Mouse (Mus musculus) midbrain, embryonic 10.5 days (tissue): ENCODE measurements around the gene Zfp655. TPM values are rescaled to one million over a fixed set of nuclear protein-coding genes. Genes with fewer than 3 reads are reported as not detected.

Source experiments
- DNase-seq: peaks from one replicate; pipeline ENCODE4 v3.0.0-alpha.2; 2017; ENCODE audit warnings: low spot score
- H3K27ac ChIP-seq: fragments of 300-500 bp; sonication (generic); replicated peaks from 2 replicates; pipeline ENCODE4 v1.5.1; 2016; ENCODE audit warnings: mild to moderate bottlenecking
- H3K27me3 ChIP-seq: fragments of 300-500 bp; sonication (generic); 2 replicates; pipeline ENCODE4 v1.6.1; 2016; ENCODE audit warnings: low read depth, mild to moderate bottlenecking; ENCODE audit not compliant: poor library complexity, severe bottlenecking
- H3K36me3 ChIP-seq: fragments of 300-500 bp; sonication (generic); 2 replicates; pipeline ENCODE4 v1.6.1; 2016; ENCODE audit warnings: mild to moderate bottlenecking, moderate library complexity
- H3K4me1 ChIP-seq: fragments of 300-500 bp; sonication (generic); 2 replicates; pipeline ENCODE4 v1.6.1; 2016
- H3K4me3 ChIP-seq: fragments of 300-500 bp; sonication (generic); 2 replicates; pipeline ENCODE4 v1.5.1; 2016; ENCODE audit warnings: mild to moderate bottlenecking, moderate library complexity
- H3K9me3 ChIP-seq: fragments of 300-500 bp; sonication (generic); replicated peaks from 2 replicates; pipeline ENCODE4 v1.6.1; 2016; ENCODE audit warnings: mild to moderate bottlenecking
- WGBS: fragments of 180-500 bp; shearing (Covaris S2); methylation state at CpG from one replicate; pipeline ENCODE4 v1.1.7; 2016; 5-methylcytosine and 5-hydroxymethylcytosine counted together
- polyA plus RNA-seq: library from polyadenylated mRNA; unstranded; fragments of >200 nt; fragmentation: Nextera tagmentation; extraction: Ambion mirVana; gene quantifications from 2 replicates; pipeline ENCODE4 v1.2.1, GENCODE M21; 2016

Zfp655 gene
- polyA plus RNA-seq, result 33.5 and 39.0 TPM in 2 replicates

DNA sequence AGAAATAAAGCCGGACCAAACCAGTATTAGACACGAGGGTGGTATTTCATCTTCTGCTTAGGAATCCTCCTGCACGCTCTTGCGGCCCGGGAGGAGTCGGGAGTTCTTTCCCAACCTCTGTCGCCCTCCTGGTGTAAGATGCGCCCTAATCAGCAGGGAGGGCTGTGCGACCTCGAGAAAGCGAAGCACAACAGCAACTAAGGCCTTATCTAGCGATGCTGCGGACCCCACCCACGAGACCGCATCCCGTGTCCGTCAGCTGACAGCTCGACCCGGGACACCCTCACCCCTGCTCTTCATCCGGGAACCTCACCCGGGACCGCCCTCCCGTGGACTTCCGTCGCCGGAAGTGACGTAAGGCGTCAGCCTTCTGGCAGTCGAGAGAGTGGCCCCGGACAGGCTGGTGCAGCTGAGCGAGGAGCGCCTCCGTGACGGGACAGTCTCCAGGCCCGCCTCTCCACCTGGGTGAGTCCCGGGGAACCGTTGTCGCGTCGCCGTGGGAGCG lies at the start of gene Zfp655:
Gene Zfp655 (plus strand): TSS at position 349 of the 505 bp plus-strand sequence.
- Histone ChIP-seq H3K9me3 (no peaks in the 10 kb centered on the region), H3K27me3 (no peaks in the 10 kb centered on the region), H3K27ac (peak within 1 kb of the TSS; percentile 90), H3K4me1 (peaks cover 18% of the 10 kb centered on the region), H3K36me3 (peaks cover 33% of the 10 kb centered on the region), H3K4me3 (peak within 1 kb of the TSS; percentile 89)
- WGBS, result under 1% methylated on average over 42 of the region's 42 CpGs
- DNase-seq, result peak; percentile 96

DNA sequence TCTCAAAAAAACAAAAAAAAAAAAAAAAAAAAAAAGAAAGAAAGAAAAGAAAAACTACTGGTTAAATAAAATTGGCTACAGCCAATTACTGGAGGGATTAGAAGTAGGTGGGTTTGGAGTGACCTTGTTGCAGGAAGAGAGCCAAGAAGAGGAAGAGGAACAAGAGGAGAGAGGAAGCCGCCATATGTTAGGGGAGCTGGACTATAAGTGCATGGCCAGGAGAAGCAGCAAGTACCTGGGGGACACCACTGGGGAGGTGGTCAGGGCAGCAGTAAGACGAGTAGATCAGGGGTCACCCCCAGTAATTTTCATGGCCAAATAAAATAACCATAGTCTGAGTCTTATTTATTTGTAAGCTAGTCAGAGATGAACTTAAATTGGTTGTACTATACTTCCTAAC lies 46.3 kb upstream of the Zfp655 start:
- no peak for DNase-seq
- H3K27ac ChIP-seq, result no peak overlapping the region
- WGBS, result 92% methylated on average over 2 of the region's 2 CpGs
- peaks cover 92% of the 10 kb centered on the region for H3K36me3 ChIP-seq
- H3K4me1 ChIP-seq, result peaks cover 12% of the 10 kb centered on the region
- no peak overlapping the region for H3K4me3 ChIP-seq
- H3K9me3 ChIP-seq, result no peaks in the 10 kb centered on the region
- H3K27me3 ChIP-seq, result no peaks in the 10 kb centered on the region

GRCm38 (mm10) chr5:145189416-145189815 lies 42.1 kb upstream of the Zfp655 start:
- DNase-seq, result no peak
- peaks cover 57% of the 10 kb centered on the region for H3K36me3 ChIP-seq
- H3K4me1 ChIP-seq, result peaks cover 24% of the 10 kb centered on the region
- no peaks in the 10 kb centered on the region for H3K9me3 ChIP-seq
- peak overlapping the region; percentile 91; the same call in 1 of the 2 replicates for H3K4me3 ChIP-seq
- WGBS, result 92% methylated on average over 6 of the region's 6 CpGs
- no peaks in the 10 kb centered on the region for H3K27me3 ChIP-seq
- no peak overlapping the region for H3K27ac ChIP-seq

GRCm38 (mm10) chr5:145190373-145190772 lies 41.1 kb upstream of the Zfp655 start:
- H3K27me3 ChIP-seq, result no peaks in the 10 kb centered on the region
- no peaks in the 10 kb centered on the region for H3K9me3 ChIP-seq
- no peak for DNase-seq
- peak overlapping the region; percentile 97 for H3K27ac ChIP-seq
- peaks cover 24% of the 10 kb centered on the region for H3K4me1 ChIP-seq
- H3K36me3 ChIP-seq, result peaks cover 57% of the 10 kb centered on the region
- H3K4me3 ChIP-seq, result peak overlapping the region; percentile 91
- WGBS, result 62% methylated on average over 5 of the region's 5 CpGs

DNA sequence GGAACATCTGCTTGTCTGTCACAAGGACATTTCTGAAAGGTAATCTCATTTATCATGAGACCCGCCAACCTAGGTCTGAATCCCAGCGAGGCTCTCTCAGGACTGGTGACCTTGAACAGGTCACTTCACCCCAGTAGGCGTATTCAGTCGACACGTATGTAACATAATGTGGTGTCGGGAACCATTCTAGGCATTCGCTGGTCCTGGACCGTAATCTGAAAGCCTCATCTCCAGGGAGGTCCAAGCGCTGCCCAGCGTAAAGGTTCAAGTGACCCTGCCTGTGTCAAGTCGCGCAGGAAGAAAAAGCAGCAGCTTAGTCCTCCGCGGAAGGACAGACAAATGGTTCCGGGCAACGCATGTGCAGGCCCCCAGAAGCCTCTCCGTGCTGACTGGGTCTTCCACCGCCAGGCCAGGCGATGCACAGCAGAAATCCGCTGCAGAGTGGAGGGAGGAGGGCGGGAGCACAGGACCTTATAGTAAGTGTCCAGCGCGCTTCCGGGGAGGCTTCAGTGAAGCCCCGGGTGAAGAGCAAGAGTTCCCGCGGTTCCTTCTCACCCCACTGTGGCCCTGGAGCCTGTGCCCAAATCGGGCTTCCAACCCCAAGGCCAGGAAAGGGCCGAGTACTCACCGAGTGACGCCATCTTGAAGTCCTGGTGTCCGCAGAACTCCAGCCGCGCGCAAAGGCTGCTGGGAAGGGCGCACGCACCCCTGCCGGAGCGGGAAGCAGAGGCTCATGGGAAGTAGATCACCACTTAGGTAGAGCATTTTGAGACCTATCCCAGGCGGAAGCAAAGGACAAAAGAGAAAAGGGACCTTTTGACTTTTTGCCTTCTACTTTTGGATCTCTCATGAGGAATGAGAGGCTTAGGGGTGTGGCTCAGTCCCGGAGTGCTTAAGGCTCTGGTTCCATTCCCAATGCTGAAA lies 40.4 kb upstream of the Zfp655 start:
- peaks cover 57% of the 10 kb centered on the region for H3K36me3 ChIP-seq
- DNase-seq, result peak; percentile 91
- WGBS, result under 1% methylated on average over 41 of the region's 41 CpGs

GRCm38 (mm10) chr5:145191962-145192361 lies 39.6 kb upstream of the Zfp655 start, which contains the start of gene Atp5j2:
Gene Atp5j2 (minus strand): TSS chr5:145192062.
- Histone ChIP-seq H3K9me3 (no peaks in the 10 kb centered on the region), H3K36me3 (peaks cover 49% of the 10 kb centered on the region), H3K27ac (peak within 1 kb of the TSS; percentile 97), H3K4me1 (peaks cover 24% of the 10 kb centered on the region), H3K4me3 (peak within 1 kb of the TSS; percentile 91), H3K27me3 (no peaks in the 10 kb centered on the region)
- DNase-seq, result no peak
- WGBS, result 78% methylated on average over 2 of the region's 2 CpGs

More for the DNA sequence above, 40.4 kb upstream of the Zfp655 start:
- peaks cover 24% of the 10 kb centered on the region for H3K4me1 ChIP-seq
- H3K4me3 ChIP-seq, result peak overlapping the region; percentile 91
- no peaks in the 10 kb centered on the region for H3K27me3 ChIP-seq
- no peaks in the 10 kb centered on the region for H3K9me3 ChIP-seq
- peak overlapping the region; percentile 97 for H3K27ac ChIP-seq

GRCm38 (mm10) chr5:145200387-145200786 lies 31.1 kb upstream of the Zfp655 start:
- Histone ChIP-seq H3K36me3 (peaks cover 10% of the 10 kb centered on the region), H3K4me3 (peak overlapping the region; percentile 83), H3K27ac (no peak overlapping the region), H3K27me3 (no peaks in the 10 kb centered on the region), H3K9me3 (no peaks in the 10 kb centered on the region), H3K4me1 (peaks cover 21% of the 10 kb centered on the region)
- 77% methylated on average over 7 of the region's 7 CpGs for WGBS
- no peak for DNase-seq

- Histone ChIP-seq H3K36me3 (0 out of 2 replicates have a peak, but pooled peaks cover 3% of the 10 kb centered on the region), H3K4me1 (peaks cover 28% of the 10 kb centered on the region), H3K27ac (peak within 1 kb of the TSS; percentile 76), H3K4me3 (peak within 1 kb of the TSS; percentile 83), H3K9me3 (no peaks in the 10 kb centered on the region), H3K27me3 (no peaks in the 10 kb centered on the region)
- WGBS, result 1% methylated on average over 37 of the region's 37 CpGs
- DNase-seq, result peak; percentile 79
Measured at GRCm38 (mm10) chr5:145201321-145201991, 30.1 kb upstream of the Zfp655 start, which contains the start of gene Zkscan14. Gene Zkscan14 (minus strand): TSS chr5:145201868.

DNA sequence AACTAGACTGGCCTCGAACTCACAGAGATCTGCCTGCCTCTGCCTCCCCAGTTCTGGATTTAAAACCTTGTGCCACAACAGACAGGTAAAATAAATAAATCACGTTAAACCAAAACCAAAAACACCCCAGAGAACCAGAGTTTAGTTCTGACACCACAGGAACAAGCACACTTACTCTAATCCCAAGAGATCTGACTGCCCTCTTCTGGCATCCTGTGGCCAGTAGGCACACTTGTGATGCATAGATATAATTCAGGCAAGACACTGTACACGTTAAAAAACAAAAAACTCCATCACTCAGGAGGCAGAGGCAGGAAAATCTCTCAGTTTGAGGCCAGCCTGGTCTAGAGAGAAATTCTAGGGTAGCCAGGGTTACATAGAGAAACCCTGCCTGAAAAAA lies 29.1 kb upstream of the Zfp655 start:
- no peak for DNase-seq
- Histone ChIP-seq H3K4me3 (no peak overlapping the region), H3K27me3 (no peaks in the 10 kb centered on the region), H3K27ac (no peak overlapping the region), H3K36me3 (peaks cover 12% of the 10 kb centered on the region), H3K4me1 (peaks cover 28% of the 10 kb centered on the region), H3K9me3 (no peaks in the 10 kb centered on the region)
- 50% methylated on average over 3 of the region's 3 CpGs for WGBS

DNA sequence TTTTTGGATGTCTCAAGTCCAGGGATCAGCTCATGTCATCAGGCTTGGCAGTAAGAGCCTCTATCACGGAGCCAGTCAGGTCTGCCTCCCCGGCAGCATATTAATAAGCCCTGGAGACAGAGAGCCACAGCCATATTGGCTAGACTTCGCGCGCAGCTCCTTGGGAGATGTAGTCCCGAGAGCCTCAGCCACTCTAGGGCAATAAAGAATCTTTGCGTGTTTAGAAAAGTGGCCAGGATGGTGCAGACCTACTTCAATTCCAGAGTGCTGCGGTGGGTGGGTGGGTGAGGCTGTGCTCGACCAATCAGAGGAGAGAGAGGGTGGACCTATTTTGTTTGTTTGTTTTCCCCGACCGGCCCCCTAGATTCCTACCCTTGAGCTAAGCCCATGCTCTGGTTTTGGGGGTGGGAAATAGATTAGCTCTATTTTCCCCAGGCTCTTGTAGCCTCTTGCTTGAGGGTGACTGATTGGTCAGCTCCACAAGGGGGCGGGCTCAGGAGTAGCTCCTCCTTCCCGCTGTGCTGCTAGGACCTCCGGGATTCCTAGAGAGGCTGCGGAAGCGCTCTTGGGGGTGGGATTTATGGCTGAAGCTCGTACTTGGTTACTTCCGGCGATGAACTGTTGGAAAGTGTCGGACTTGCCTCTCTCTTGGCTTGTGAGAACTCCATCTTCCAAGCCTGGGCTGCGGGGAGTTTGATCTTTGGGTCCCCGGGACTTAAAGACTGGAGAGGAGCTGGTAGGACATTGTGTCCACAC lies 27.4 kb upstream of the Zfp655 start, which contains the start of gene Zkscan5:
Gene Zkscan5 (plus strand): TSS at position 627 of the 756 bp plus-strand sequence.
- Histone ChIP-seq H3K27ac (peak within 1 kb of the TSS; percentile 85), H3K4me3 (peak within 1 kb of the TSS; percentile 71), H3K9me3 (no peaks in the 10 kb centered on the region), H3K27me3 (no peaks in the 10 kb centered on the region), H3K4me1 (peaks cover 28% of the 10 kb centered on the region), H3K36me3 (peaks cover 23% of the 10 kb centered on the region)
- DNase-seq, result peak; percentile 98
- under 1% methylated on average over 22 of the region's 22 CpGs for WGBS

DNA sequence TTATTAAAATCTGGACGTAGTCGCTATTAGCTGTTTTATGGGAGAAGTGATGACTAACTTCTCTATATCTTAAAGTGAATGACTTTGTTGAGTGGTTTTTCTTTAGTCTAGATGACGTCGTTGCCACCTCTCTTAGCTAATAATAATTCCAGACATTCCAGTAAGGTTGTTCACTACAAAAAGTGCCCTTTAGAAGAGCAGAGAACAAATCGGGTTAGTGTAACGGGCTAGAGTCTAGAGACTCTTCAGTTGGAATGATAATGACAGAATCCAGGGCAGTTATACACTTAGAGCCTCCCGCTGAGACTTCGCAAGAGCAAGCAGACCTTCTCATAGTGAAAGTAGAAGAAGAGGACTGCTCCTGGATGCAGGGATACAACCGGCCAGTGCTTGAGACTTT lies 26.5 kb upstream of the Zfp655 start:
- no peak for DNase-seq
- Histone ChIP-seq H3K4me1 (peaks cover 28% of the 10 kb centered on the region), H3K36me3 (peaks cover 32% of the 10 kb centered on the region), H3K9me3 (no peaks in the 10 kb centered on the region), H3K27me3 (no peaks in the 10 kb centered on the region), H3K27ac (no peak overlapping the region), H3K4me3 (peak overlapping the region; percentile 71)
- WGBS, result 26% methylated on average over 9 of the region's 9 CpGs

DNA sequence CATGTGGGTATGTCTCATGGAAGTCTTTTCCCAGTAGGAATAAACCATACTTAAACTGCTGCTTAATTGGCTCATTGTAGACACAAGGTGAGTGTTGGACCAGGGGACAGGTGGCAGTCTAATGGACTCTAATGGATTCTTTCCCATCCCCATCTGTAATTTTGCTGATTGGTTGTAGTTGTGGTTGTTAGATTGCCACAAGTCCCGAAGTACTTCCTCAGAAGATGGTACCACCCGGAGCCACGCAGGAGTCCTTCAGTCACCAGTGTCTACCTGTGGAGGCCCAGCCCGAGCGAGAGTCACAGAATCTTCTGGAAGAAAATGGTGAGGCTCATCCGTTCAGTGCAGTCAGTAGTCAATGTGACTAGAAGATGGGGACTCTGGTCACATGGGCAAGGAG lies 24.1 kb upstream of the Zfp655 start:
- Histone ChIP-seq H3K27me3 (no peaks in the 10 kb centered on the region), H3K36me3 (peaks cover 56% of the 10 kb centered on the region), H3K27ac (no peak overlapping the region), H3K4me3 (no peak overlapping the region), H3K9me3 (no peaks in the 10 kb centered on the region), H3K4me1 (peaks cover 16% of the 10 kb centered on the region)
- 94% methylated on average over 6 of the region's 6 CpGs for WGBS
- no peak for DNase-seq
